Comparison of ENCODE assay signal across 11 mouse cellular contexts in genomic region chr9:57565741-57566221, GRCm38 (mm10). TPM values are rescaled to one million over a fixed set of nuclear protein-coding genes. Genes with fewer than 3 reads are reported as not detected.
DNase-seq lines count a peak whose midpoint lies in the region; ATAC-seq and TF ChIP-seq lines count a peak whose summit lies in the region.
"Had no signal": no experiment of that assay in that cellular context is flagged by ENCODE, and none has a peak within 500 bp of the region (broad histone marks: within the 10 kb centered on the region; RNA-seq: fewer than 3 reads in every experiment).

No protein-coding gene starts in this region.

- 48% methylated on average over 10 of the region's 10 CpGs for WGBS in liver, embryonic 16.5 days (ENCODE audit: insufficient replicate concordance)
- 57% methylated on average over 10 of the region's 10 CpGs for WGBS in liver, embryonic 12.5 days (ENCODE audit: insufficient replicate concordance)
- WGBS in limb, embryonic 14.5 days, result 34% methylated on average over 10 of the region's 10 CpGs

- H3K27me3 ChIP-seq in liver, embryonic 16.5 days (ENCODE audit: control insufficient read depth, insufficient read depth, low read depth, low read length), result no peaks in the 10 kb centered on the region
- H3K27me3 ChIP-seq in liver, embryonic 12.5 days (replicated peaks), result no peaks in the 10 kb centered on the region
- H3K27me3 ChIP-seq in limb, embryonic 14.5 days (ENCODE audit: control insufficient read depth, insufficient read depth, low read length), result no peaks in the 10 kb centered on the region
- H3K27me3 ChIP-seq: Patski had no signal

- no peak overlapping the region for H3K9ac ChIP-seq in liver, embryonic 16.5 days (ENCODE audit: low read depth, low read length)
- H3K9ac ChIP-seq in liver, embryonic 12.5 days, result no peak overlapping the region
- peak overlapping the region; percentile 3; the same call in 1 of the 2 replicates for H3K9ac ChIP-seq in limb, embryonic 14.5 days (ENCODE audit: low read depth, low read length, severe bottlenecking)

- H3K4me3 ChIP-seq in liver, embryonic 16.5 days (ENCODE audit: low read depth, low read length), result no peak overlapping the region
- no peak overlapping the region for H3K4me3 ChIP-seq in liver, embryonic 12.5 days
- no peak overlapping the region for H3K4me3 ChIP-seq in limb, embryonic 14.5 days (replicated peaks; ENCODE audit: low read length)

- H3K4me2 ChIP-seq in liver, embryonic 16.5 days (ENCODE audit: low read depth, low read length), result no peak overlapping the region; the same call in 1 of the 2 replicates
- H3K4me2 ChIP-seq in liver, embryonic 12.5 days, result no peak overlapping the region
- H3K4me2 ChIP-seq in limb, embryonic 14.5 days (replicated peaks; ENCODE audit: low read depth, low read length, severe bottlenecking), result peak overlapping the region; percentile 18

- ATAC-seq in liver, embryonic 16.5 days (ENCODE audit: low read depth), result no peak
- no peak for ATAC-seq in liver, embryonic 12.5 days
- peak; percentile 48 for ATAC-seq in limb, embryonic 14.5 days (ENCODE audit: low FRiP score, low read depth)
- ATAC-seq: Patski had no signal

- no peaks in the 10 kb centered on the region; the same call in 1 of the 2 replicates for H3K36me3 ChIP-seq in liver, embryonic 16.5 days (ENCODE audit: control insufficient read depth, insufficient read depth)
- peaks cover 26% of the 10 kb centered on the region for H3K36me3 ChIP-seq in liver, embryonic 12.5 days
- peaks cover 25% of the 10 kb centered on the region for H3K36me3 ChIP-seq in limb, embryonic 14.5 days (ENCODE audit: control insufficient read depth, insufficient read depth, low read length)

- no peak for TF ChIP-seq POLR2A in limb, embryonic 14.5 days (IDR thresholded peaks at IDR 0.05; ENCODE audit: borderline replicate concordance, extremely low read depth, insufficient read depth, insufficient read length)

- no peaks in the 10 kb centered on the region for H3K9me3 ChIP-seq in liver, embryonic 16.5 days (replicated peaks; ENCODE audit: control insufficient read depth, low read length)
- H3K9me3 ChIP-seq in liver, embryonic 12.5 days (replicated peaks), result no peaks in the 10 kb centered on the region
- H3K9me3 ChIP-seq in limb, embryonic 14.5 days (ENCODE audit: control insufficient read depth, low read length), result no peaks in the 10 kb centered on the region

- peak; percentile 63 to 68 for DNase-seq in frontal cortex, postnatal 36 days (ENCODE audit: low spot score in 2 of 2)
- peak; percentile 43 for DNase-seq in kidney, adult 9 months
- DNase-seq in limb, embryonic 14.5 days (ENCODE audit: low spot score), result peak; percentile 70
- DNase-seq in right cerebral cortex, adult 2 months (ENCODE audit: low spot score in 2 of 2), result peak; percentile 50 to 51
- no peak for DNase-seq in c-Kit-positive CD71-positive TER-119-positive erythroid progenitor cells, embryonic 14.5 days (ENCODE audit: low spot score)
- DNase-seq in cerebellum, adult 11-12 months, result no peak

- H3K27ac ChIP-seq in liver, embryonic 16.5 days (ENCODE audit: low read length), result 0 out of 2 replicates have a peak overlapping the region, but pooled peaks have one; percentile 39
- no peak overlapping the region for H3K27ac ChIP-seq in liver, embryonic 12.5 days
- H3K27ac ChIP-seq in limb, embryonic 14.5 days (replicated peaks; ENCODE audit: low read depth, low read length), result peak overlapping the region; percentile 81

- peaks cover 12% of the 10 kb centered on the region for H3K4me1 ChIP-seq in liver, embryonic 16.5 days (ENCODE audit: control insufficient read depth, low read depth, low read length)
- H3K4me1 ChIP-seq in liver, embryonic 12.5 days, result peaks cover 44% of the 10 kb centered on the region
- peaks cover 27% of the 10 kb centered on the region for H3K4me1 ChIP-seq in limb, embryonic 14.5 days (ENCODE audit: control insufficient read depth, insufficient read depth, low read length)

RNA-seq across cellular contexts. Expression of gene Scamp2, which starts 5.0 kb away (rescaled TPM):
- polyA plus RNA-seq in liver, embryonic 16.5 days (2015; fragmentation: Nextera tagmentation; extraction: Ambion mirVana), result 23.6 and 26.2 TPM in 2 replicates
- polyA plus RNA-seq in liver, embryonic 12.5 days (2016; fragmentation: Nextera tagmentation; extraction: Ambion mirVana), result 32.5 and 33.2 TPM in 2 replicates
- polyA plus RNA-seq in limb, embryonic 14.5 days (2012; rRNA removed), result 75.3 and 99.2 TPM in 2 replicates
- polyA plus RNA-seq in limb, embryonic 14.5 days (2014; fragmentation: Nextera tagmentation; extraction: Ambion mirVana), result 81.7 and 82.5 TPM in 2 replicates

RNA-seq across cellular contexts. Expression of gene Mpi, which starts 13.2 kb away (rescaled TPM):
- 9.9 and 12.3 TPM in 2 replicates for polyA plus RNA-seq in liver, embryonic 16.5 days (2015; fragmentation: Nextera tagmentation; extraction: Ambion mirVana)
- 17.4 and 17.7 TPM in 2 replicates for polyA plus RNA-seq in liver, embryonic 12.5 days (2016; fragmentation: Nextera tagmentation; extraction: Ambion mirVana)
- polyA plus RNA-seq in limb, embryonic 14.5 days (2012; rRNA removed), result 51.0 and 55.6 TPM in 2 replicates
- 34.4 and 37.5 TPM in 2 replicates for polyA plus RNA-seq in limb, embryonic 14.5 days (2014; fragmentation: Nextera tagmentation; extraction: Ambion mirVana)

RNA-seq across cellular contexts. Expression of gene Ulk3, which starts 23.5 kb away (rescaled TPM):
- polyA plus RNA-seq in liver, embryonic 16.5 days (2015; fragmentation: Nextera tagmentation; extraction: Ambion mirVana), result 5.2 and 5.5 TPM in 2 replicates
- 6.4 and 9.0 TPM in 2 replicates for polyA plus RNA-seq in liver, embryonic 12.5 days (2016; fragmentation: Nextera tagmentation; extraction: Ambion mirVana)
- 41.7 and 47.2 TPM in 2 replicates for polyA plus RNA-seq in limb, embryonic 14.5 days (2012; rRNA removed)
- 13.1 and 13.8 TPM in 2 replicates for polyA plus RNA-seq in limb, embryonic 14.5 days (2014; fragmentation: Nextera tagmentation; extraction: Ambion mirVana)

RNA-seq across cellular contexts. Expression of gene Fam219b, which starts 28.5 kb away (rescaled TPM):
- 5.3 and 5.7 TPM in 2 replicates for polyA plus RNA-seq in liver, embryonic 16.5 days (2015; fragmentation: Nextera tagmentation; extraction: Ambion mirVana)
- 10.5 and 12.0 TPM in 2 replicates for polyA plus RNA-seq in liver, embryonic 12.5 days (2016; fragmentation: Nextera tagmentation; extraction: Ambion mirVana)
- 16.2 and 19.0 TPM in 2 replicates for polyA plus RNA-seq in limb, embryonic 14.5 days (2012; rRNA removed)
- 25.2 and 27.0 TPM in 2 replicates for polyA plus RNA-seq in limb, embryonic 14.5 days (2014; fragmentation: Nextera tagmentation; extraction: Ambion mirVana)

RNA-seq across cellular contexts. Expression of gene Cplx3, which starts 40.3 kb away (rescaled TPM):
- polyA plus RNA-seq in liver, embryonic 16.5 days (2015; fragmentation: Nextera tagmentation; extraction: Ambion mirVana), result not detected in 2 replicates
- polyA plus RNA-seq in liver, embryonic 12.5 days (2016; fragmentation: Nextera tagmentation; extraction: Ambion mirVana), result not detected in 2 replicates
- polyA plus RNA-seq in limb, embryonic 14.5 days (2012; rRNA removed), result 0.03 TPM in 1 of 2 replicates, not detected in the other
- polyA plus RNA-seq in limb, embryonic 14.5 days (2014; fragmentation: Nextera tagmentation; extraction: Ambion mirVana), result not detected in 2 replicates
- polyA plus RNA-seq: gonadal fat pad, adult 2 months; spleen, adult 2 months had no signal

Comparison
In these comparisons a context has a peak if more than half of its experiments do, and no peak if none do; other contexts are left out.
1. DNase-seq: peak in frontal cortex, postnatal 36 days (2 of 2), kidney, adult 9 months (single experiment), limb, embryonic 14.5 days (single experiment) and right cerebral cortex, adult 2 months (2 of 2); none in c-Kit-positive CD71-positive TER-119-positive erythroid progenitor cells, embryonic 14.5 days (single experiment) and cerebellum, adult 11-12 months (single experiment).